Mouse (Mus musculus) bone marrow macrophage, adult 2 months (primary cell): Measurements from ENCODE around the gene Gm20388. TPM values are rescaled to one million over a fixed set of nuclear protein-coding genes. Genes with fewer than 3 reads are reported as not detected.

Experiments used
- H3K27ac ChIP-seq: 2 replicates; pipeline ENCODE4 v1.5.1; 2012; ENCODE audit warnings: low read depth, low read length; ENCODE audit not compliant: insufficient read depth
- H3K4me1 ChIP-seq: 2 replicates; pipeline ENCODE4 v1.6.1; 2012; ENCODE audit warnings: low read length; ENCODE audit not compliant: control insufficient read depth, insufficient read depth
- H3K4me3 ChIP-seq: 2 replicates; pipeline ENCODE4 v1.5.1; 2012; ENCODE audit warnings: mild to moderate bottlenecking, low read length, moderate library complexity; ENCODE audit not compliant: insufficient read depth
- CTCF ChIP-seq: IDR thresholded peaks from 2 replicates; pipeline ENCODE4 v1.5.1; 2012; ENCODE audit warnings: low read depth, mild to moderate bottlenecking, low read length, moderate library complexity
- POLR2A ChIP-seq: IDR thresholded peaks from 2 replicates; pipeline ENCODE4 v1.6.1; 2012; ENCODE audit warnings: mild to moderate bottlenecking, low read depth, low read length, borderline replicate concordance
- polyA plus RNA-seq: library from polyadenylated mRNA; stranded (reverse); fragments of >200 nt; gene quantifications from 2 replicates; pipeline ENCODE4 v1.2.4, GENCODE M21; 2012; ENCODE audit not compliant: missing spikeins, insufficient read depth, insufficient read length

The Gm20388 gene
- polyA plus RNA-seq, 1 experiment = 32.7 TPM

GRCm38 (mm10) chr8:121924681-121925080 is 2014.0 kb downstream of the Gm20388 start:
- TF ChIP-seq POLR2A = no peak
- TF ChIP-seq CTCF = no peak
- peaks cover 6% of the 10 kb centered on the region for H3K4me1 ChIP-seq
- H3K27ac ChIP-seq = no peak overlapping the region
- H3K4me3 ChIP-seq = no peak overlapping the region

DNA sequence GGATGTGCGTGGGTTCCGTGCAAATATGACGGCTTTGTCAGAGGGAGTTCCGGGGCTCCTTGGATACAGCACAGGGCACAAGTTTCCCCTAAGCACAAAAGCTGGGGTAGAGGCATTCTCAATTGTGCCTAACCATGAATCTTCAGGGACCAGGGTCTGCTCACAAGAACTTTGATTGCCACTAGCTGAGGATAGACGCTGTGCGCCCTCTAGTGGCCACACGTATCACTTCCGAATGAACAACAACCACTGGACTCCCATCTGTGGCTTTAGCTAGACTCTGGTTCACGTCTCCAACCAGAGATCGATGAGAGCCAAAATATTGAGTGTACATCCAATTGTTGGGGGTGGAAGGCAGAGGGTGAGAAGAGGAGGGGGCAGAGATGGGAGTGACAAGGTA is 2015.0 kb downstream of the Gm20388 start:
- TF ChIP-seq POLR2A = no peak
- TF ChIP-seq CTCF = peak; percentile 98
- H3K4me1 ChIP-seq = peaks cover 14% of the 10 kb centered on the region
- H3K27ac ChIP-seq = no peak overlapping the region
- no peak overlapping the region for H3K4me3 ChIP-seq

- Histone ChIP-seq H3K4me1 (peaks cover 16% of the 10 kb centered on the region), H3K27ac (no peak overlapping the region), H3K4me3 (no peak overlapping the region)
- TF ChIP-seq CTCF = no peak
- TF ChIP-seq POLR2A = no peak
Observed at GRCm38 (mm10) chr8:121926266-121926665, 2015.6 kb downstream of the Gm20388 start.

- H3K4me3 ChIP-seq = no peak overlapping the region
- peaks cover 19% of the 10 kb centered on the region for H3K4me1 ChIP-seq
- TF ChIP-seq POLR2A (no peak), CTCF (0 out of 2 replicates have a peak, but pooled peaks have one; percentile 19)
- no peak overlapping the region for H3K27ac ChIP-seq
Observed at GRCm38 (mm10) chr8:121927316-121927715, 2016.7 kb downstream of the Gm20388 start.

- no peak overlapping the region for H3K4me3 ChIP-seq
- no peak overlapping the region for H3K27ac ChIP-seq
- TF ChIP-seq POLR2A = no peak
- TF ChIP-seq CTCF = no peak
- H3K4me1 ChIP-seq = peaks cover 22% of the 10 kb centered on the region
Observed at GRCm38 (mm10) chr8:121930047-121930446, 2019.4 kb downstream of the Gm20388 start.

GRCm38 (mm10) chr8:121931571-121931970 is 2020.9 kb downstream of the Gm20388 start:
- TF ChIP-seq POLR2A (no peak), CTCF (no peak)
- Histone ChIP-seq H3K27ac (no peak overlapping the region), H3K4me1 (peaks cover 22% of the 10 kb centered on the region), H3K4me3 (no peak overlapping the region)

- Histone ChIP-seq H3K4me1 (peaks cover 22% of the 10 kb centered on the region), H3K4me3 (no peak overlapping the region), H3K27ac (no peak overlapping the region)
- TF ChIP-seq CTCF (no peak), POLR2A (no peak)
Observed at GRCm38 (mm10) chr8:121932026-121932667, 2021.5 kb downstream of the Gm20388 start.

DNA sequence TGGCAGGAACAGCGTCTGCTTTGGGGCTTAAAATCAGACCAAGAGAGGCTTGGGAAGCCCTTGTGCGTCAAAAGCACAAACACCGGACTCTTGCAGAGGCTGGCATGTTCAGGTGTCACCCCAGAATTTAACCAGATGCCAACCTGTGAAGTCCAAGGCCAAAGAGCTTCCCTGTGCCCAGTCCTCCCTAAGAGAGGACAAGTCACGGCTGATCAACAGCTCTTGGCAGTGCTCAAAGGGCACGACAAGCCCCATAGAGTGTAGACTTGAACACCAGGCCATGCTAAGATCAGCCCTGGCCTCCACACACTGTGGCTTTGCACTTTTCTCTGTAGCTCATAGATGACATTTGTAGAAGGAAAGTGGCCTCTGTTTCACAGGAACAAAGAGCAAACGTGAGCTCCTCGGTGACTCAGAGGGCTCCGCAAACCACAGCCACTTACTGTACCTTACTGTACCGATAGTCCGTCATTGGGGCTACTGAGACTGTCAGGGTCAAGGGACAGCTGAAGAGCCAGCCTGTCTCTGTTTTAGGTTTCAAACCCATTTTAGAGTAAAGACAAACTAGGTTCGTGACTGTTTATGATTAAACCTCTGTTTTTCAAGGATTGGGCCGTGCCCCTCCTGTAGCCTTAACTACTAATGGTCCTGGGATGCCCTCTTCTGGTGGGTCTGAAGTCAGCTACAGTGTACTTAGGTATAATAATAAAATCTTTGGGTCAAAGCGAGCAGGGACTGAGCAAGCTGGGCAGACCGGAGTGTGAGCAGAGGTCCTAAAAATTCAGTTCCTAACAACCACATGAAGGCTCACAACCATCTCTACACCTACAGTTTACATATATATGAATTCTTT is 2022.3 kb downstream of the Gm20388 start:
- Histone ChIP-seq H3K4me3 (no peak overlapping the region), H3K4me1 (peaks cover 21% of the 10 kb centered on the region), H3K27ac (no peak overlapping the region)
- TF ChIP-seq POLR2A (no peak), CTCF (no peak)

GRCm38 (mm10) chr8:121934506-121934905 is 2023.9 kb downstream of the Gm20388 start:
- H3K27ac ChIP-seq = no peak overlapping the region
- H3K4me3 ChIP-seq = no peak overlapping the region
- H3K4me1 ChIP-seq = peaks cover 24% of the 10 kb centered on the region
- TF ChIP-seq POLR2A (no peak), CTCF (peak; percentile 26)

DNA sequence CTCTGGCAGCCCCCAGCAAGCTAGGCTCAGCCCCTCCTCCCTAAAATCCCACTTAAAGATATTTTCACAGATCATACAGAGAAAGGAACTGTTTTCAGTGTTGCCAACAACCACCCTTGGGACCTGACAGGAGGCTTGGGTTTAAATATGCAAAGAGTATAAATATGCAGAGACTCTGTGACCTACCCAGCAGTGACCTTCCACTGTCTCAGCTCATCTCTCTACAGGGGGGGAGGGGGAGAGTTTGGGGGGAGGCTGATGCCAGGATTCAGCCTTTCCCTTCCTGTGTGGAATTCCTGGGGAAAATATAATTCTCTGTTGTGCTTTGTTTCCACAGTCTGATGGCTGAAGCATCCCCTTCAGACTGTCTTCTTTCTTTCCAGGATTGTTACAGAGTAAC is 2024.3 kb downstream of the Gm20388 start:
- H3K4me3 ChIP-seq = no peak overlapping the region
- TF ChIP-seq CTCF (no peak; the same call in 1 of the 2 replicates), POLR2A (no peak)
- no peak overlapping the region for H3K27ac ChIP-seq
- H3K4me1 ChIP-seq = peaks cover 22% of the 10 kb centered on the region
